Mouse (Mus musculus) layer of hippocampus, postnatal 25 days (tissue): Measurements from ENCODE around the gene Fkbp6. TPM values are rescaled to one million over a fixed set of nuclear protein-coding genes. Genes with fewer than 3 reads are reported as not detected.
"Not testable (repeated sequence)": the region's sequence is repeated elsewhere in the genome, so short reads cannot be mapped to it uniquely, and the experiment has no call there.

Source experiments
- DNase-seq, 2 experiments: peaks; one replicate each; pipeline ENCODE4 v3.0.0; 2022; ENCODE audit warnings: mixed read lengths in 2 of 2, low spot score in 1 of 2; ENCODE audit errors: extremely low spot score in 1 of 2
- total RNA-seq, 2 experiments: library from RNA; stranded (reverse); gene quantifications; 2 replicates each; pipeline ENCODE4 v1.2.3; 2021

The Fkbp6 gene
- under 1 TPM in 1 of 2 experiments, not detected in 1; 0.31 TPM for total RNA-seq

GRCm38 (mm10) chr5:135349862-135350261 is at the start of gene Fkbp6:
TSS of gene Fkbp6 (minus strand) at chr5:135350044.
- no peak for DNase-seq

GRCm38 (mm10) chr5:135399382-135399781 is 49.5 kb upstream of the Fkbp6 start:
- DNase-seq, result no peak

- peak in 1 of 2 experiments; percentile 55 for DNase-seq
Measured at GRCm38 (mm10) chr5:135395826-135396225, 46.0 kb upstream of the Fkbp6 start.

- peak; percentile 66 to 73 for DNase-seq
Measured at GRCm38 (mm10) chr5:135394004-135394823, 44.4 kb upstream of the Fkbp6 start, which contains the start of gene Pom121. TSS of gene Pom121 (minus strand) at chr5:135394546.

GRCm38 (mm10) chr5:135383771-135384170 is 33.9 kb upstream of the Fkbp6 start:
- no peak for DNase-seq

- no peak for DNase-seq
Measured at GRCm38 (mm10) chr5:135382746-135383145, 32.9 kb upstream of the Fkbp6 start.

- DNase-seq, result no peak
Measured at GRCm38 (mm10) chr5:135381356-135381925, 31.6 kb upstream of the Fkbp6 start.

GRCm38 (mm10) chr5:135380681-135381080 is 30.8 kb upstream of the Fkbp6 start:
- DNase-seq, result no peak

GRCm38 (mm10) chr5:135376341-135376740 is 26.5 kb upstream of the Fkbp6 start:
- DNase-seq, result no peak

GRCm38 (mm10) chr5:135375167-135375566 is 25.3 kb upstream of the Fkbp6 start:
- no peak for DNase-seq

- no peak for DNase-seq
Measured at GRCm38 (mm10) chr5:135373601-135374000, 23.8 kb upstream of the Fkbp6 start.

GRCm38 (mm10) chr5:135371195-135371594 is 21.4 kb upstream of the Fkbp6 start:
- no peak for DNase-seq

- DNase-seq, result peak; percentile 94 to 99
Measured at GRCm38 (mm10) chr5:135369787-135370654, 20.2 kb upstream of the Fkbp6 start, which contains the start of gene Nsun5. TSS of gene Nsun5 (plus strand) at chr5:135369953.

GRCm38 (mm10) chr5:135369196-135369595 is 19.4 kb upstream of the Fkbp6 start:
- not testable (repeated sequence) for DNase-seq

GRCm38 (mm10) chr5:135368312-135368711 is 18.5 kb upstream of the Fkbp6 start:
- DNase-seq, result no peak

- DNase-seq, result peak in 1 of 2 experiments; percentile 27
Measured at GRCm38 (mm10) chr5:135367841-135368240, 18.0 kb upstream of the Fkbp6 start.

- no peak for DNase-seq
Measured at GRCm38 (mm10) chr5:135363540-135363939, 13.7 kb upstream of the Fkbp6 start.

- no peak for DNase-seq
Measured at GRCm38 (mm10) chr5:135362572-135362971, 12.7 kb upstream of the Fkbp6 start.

- no peak for DNase-seq
Measured at GRCm38 (mm10) chr5:135359772-135360171, 9.9 kb upstream of the Fkbp6 start.

- DNase-seq, result no peak
Measured at GRCm38 (mm10) chr5:135357556-135357955, 7.7 kb upstream of the Fkbp6 start.

GRCm38 (mm10) chr5:135356090-135356489 is 6.2 kb upstream of the Fkbp6 start:
- no peak for DNase-seq
